Mouse (Mus musculus) thymus, adult 2 months (tissue): ENCODE data around the gene Ndufa13.

Experiments
- CTCF ChIP-seq: fragments of 200-500 bp; IDR thresholded peaks from 2 replicates; pipeline ENCODE4 v1.5.1; 2012; ENCODE audit warnings: mild to moderate bottlenecking, control low read depth, low read length, moderate library complexity, borderline replicate concordance; ENCODE audit not compliant: control insufficient read depth, poor library complexity, insufficient read depth; ENCODE audit errors: extremely low read depth
- POLR2A ChIP-seq: fragments of 200-500 bp; IDR thresholded peaks from 2 replicates; pipeline ENCODE4 v1.6.1; 2012; ENCODE audit warnings: mild to moderate bottlenecking, low read length, control low read depth, moderate library complexity; ENCODE audit not compliant: control insufficient read depth, poor library complexity, insufficient read depth; ENCODE audit errors: extremely low read depth

DNA sequence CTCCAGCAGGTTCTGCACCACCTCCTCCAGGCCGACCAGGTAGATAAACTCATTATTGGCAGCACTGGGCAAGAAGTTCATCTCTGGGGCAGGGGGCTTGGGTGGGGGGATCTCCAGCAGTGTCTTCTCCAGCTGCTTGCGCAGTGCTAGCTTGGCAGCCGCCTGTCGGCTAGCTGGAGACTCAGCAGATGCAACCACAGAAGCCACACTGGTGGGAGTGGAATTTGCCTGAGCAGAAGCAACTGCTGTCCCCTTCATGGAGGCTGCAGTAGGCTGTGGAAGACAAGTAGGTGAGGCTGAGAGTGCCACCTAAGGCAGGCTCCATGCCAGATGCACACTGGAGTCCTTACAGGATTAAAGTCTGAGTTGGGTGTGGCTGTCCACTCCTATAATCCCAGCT lies 12.2 kb upstream of the Ndufa13 start:
- no peak for TF ChIP-seq CTCF
- TF ChIP-seq POLR2A, result no peak
